Mouse (Mus musculus) bone marrow macrophage, adult 2 months (primary cell): ENCODE measurements around the gene Med9. TPM values are rescaled to one million over a fixed set of nuclear protein-coding genes. Genes with fewer than 3 reads are reported as not detected.
"Not testable (repeated sequence)": the region's sequence is repeated elsewhere in the genome, so short reads cannot be mapped to it uniquely, and the experiment has no call there.

Source experiments
- H3K27ac ChIP-seq: 2 replicates; pipeline ENCODE4 v1.5.1; 2012; ENCODE audit warnings: low read depth, low read length; ENCODE audit not compliant: insufficient read depth
- H3K4me1 ChIP-seq: 2 replicates; pipeline ENCODE4 v1.6.1; 2012; ENCODE audit warnings: low read length; ENCODE audit not compliant: control insufficient read depth, insufficient read depth
- H3K4me3 ChIP-seq: 2 replicates; pipeline ENCODE4 v1.5.1; 2012; ENCODE audit warnings: mild to moderate bottlenecking, low read length, moderate library complexity; ENCODE audit not compliant: insufficient read depth
- CTCF ChIP-seq: IDR thresholded peaks from 2 replicates; pipeline ENCODE4 v1.5.1; 2012; ENCODE audit warnings: low read depth, mild to moderate bottlenecking, low read length, moderate library complexity
- POLR2A ChIP-seq: IDR thresholded peaks from 2 replicates; pipeline ENCODE4 v1.6.1; 2012; ENCODE audit warnings: mild to moderate bottlenecking, low read depth, low read length, borderline replicate concordance
- polyA plus RNA-seq: library from polyadenylated mRNA; stranded (reverse); fragments of >200 nt; gene quantifications from 2 replicates; pipeline ENCODE4 v1.2.4, GENCODE M21; 2012; ENCODE audit not compliant: missing spikeins, insufficient read depth, insufficient read length

Med9 gene
- polyA plus RNA-seq, 1 experiment = 15.9 TPM

DNA sequence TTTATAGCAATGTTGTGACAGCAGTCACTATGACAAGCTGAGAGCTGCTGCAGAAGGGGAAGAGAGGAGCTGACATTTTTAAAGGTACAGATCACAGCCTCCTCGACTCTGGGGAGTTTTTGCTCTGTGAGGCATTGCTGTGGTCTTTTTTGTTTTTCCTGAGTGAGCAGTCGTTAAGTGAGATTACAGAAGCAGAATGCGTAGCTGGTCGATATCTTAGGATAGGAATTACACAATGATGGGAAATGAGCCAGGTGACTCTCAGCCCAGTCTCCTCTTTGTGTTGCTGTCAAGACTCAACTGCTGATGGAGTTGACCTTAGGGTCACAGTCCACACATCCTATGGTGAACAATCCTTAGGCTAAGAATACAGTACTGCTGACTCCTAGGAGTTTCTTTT, 30.0 kb upstream of the Med9 start:
- Histone ChIP-seq H3K27ac (no peak overlapping the region), H3K4me3 (no peak overlapping the region), H3K4me1 (no peaks in the 10 kb centered on the region)
- TF ChIP-seq CTCF = no peak
- TF ChIP-seq POLR2A = no peak

DNA sequence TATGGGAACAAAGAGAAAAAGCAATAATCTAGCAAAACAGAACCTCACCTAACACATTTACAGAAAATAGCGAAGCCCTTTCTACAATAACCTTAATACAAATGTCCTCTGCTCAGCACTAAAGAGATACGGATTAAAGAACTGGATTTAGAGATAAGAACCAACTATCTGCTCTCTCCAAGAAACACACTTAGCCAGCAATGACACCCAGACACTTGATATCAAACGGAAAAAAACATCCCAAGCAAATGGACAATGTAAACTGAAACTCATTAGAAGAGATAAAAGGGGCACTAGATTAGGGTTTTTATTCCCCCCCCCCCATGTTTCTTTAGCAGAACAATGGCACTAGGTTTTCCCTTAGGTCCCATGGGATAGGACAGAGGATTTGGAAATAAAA, 28.6 kb upstream of the Med9 start:
- no peak overlapping the region for H3K27ac ChIP-seq
- H3K4me1 ChIP-seq = no peaks in the 10 kb centered on the region
- TF ChIP-seq POLR2A = no peak
- no peak overlapping the region for H3K4me3 ChIP-seq

DNA sequence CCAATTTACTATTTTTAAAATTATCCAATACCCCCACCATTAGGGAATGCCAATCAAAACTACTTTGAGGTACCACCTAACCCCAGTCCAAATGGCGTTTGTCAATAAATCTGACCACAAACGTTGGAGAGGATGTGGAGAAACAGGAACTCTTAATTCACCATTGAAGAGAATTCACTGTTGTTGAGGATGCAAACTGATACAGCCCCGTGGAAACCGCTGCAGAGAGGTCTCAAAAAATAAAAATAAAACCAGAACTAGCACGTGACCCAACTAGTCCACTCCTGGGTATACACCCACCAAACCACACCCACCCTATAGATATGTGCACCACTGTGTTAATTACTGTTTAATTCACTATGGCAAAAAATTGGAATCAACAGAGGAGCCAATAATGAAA, 27.7 kb upstream of the Med9 start:
- no peak overlapping the region for H3K27ac ChIP-seq
- no peak overlapping the region for H3K4me3 ChIP-seq
- TF ChIP-seq POLR2A (no peak), CTCF (no peak)
- no peaks in the 10 kb centered on the region for H3K4me1 ChIP-seq

DNA sequence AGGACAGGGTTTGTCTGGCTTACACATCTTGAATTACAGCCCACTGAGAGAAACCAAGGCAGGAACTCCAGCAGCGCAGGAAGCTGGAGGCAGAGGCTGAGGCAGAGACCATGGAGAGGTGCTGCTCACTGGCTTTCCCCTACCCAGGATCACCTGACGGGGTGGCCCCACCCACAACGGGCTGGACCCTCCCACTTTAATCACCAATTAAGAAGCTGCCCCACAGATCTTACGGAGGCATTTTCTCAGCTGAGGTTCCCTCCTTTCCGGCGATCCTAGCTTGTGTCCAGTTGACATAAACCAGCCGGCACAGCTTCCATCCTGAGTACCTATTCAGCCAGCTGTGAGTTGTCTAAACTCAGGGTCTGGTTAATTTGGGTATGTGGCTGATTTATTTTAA, 26.7 kb upstream of the Med9 start:
- no peak overlapping the region for H3K27ac ChIP-seq
- TF ChIP-seq CTCF (no peak), POLR2A (no peak)
- no peak overlapping the region for H3K4me3 ChIP-seq
- no peaks in the 10 kb centered on the region for H3K4me1 ChIP-seq

DNA sequence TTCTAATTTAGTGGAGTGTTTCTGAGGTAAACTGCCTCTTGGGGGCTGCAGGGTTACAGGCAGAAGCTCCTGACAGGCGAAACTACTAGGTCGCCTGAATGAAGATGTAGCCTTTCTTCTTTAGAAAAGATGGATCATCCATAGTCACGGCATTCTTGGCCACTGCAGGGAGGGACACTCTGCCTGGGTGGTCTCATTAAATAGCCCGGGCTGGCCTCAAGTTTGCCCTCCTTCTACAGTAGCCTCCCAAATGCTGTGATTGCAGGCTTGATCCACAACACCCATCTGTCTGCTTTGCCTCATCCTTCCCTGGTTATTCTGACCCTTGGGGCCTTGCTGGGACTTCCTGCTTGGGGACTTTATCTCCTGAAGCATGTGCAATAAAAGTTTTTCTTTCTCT, 18.0 kb upstream of the Med9 start:
- Histone ChIP-seq H3K27ac (no peak overlapping the region), H3K4me3 (no peak overlapping the region), H3K4me1 (no peaks in the 10 kb centered on the region)
- TF ChIP-seq CTCF = no peak
- TF ChIP-seq POLR2A = no peak

DNA sequence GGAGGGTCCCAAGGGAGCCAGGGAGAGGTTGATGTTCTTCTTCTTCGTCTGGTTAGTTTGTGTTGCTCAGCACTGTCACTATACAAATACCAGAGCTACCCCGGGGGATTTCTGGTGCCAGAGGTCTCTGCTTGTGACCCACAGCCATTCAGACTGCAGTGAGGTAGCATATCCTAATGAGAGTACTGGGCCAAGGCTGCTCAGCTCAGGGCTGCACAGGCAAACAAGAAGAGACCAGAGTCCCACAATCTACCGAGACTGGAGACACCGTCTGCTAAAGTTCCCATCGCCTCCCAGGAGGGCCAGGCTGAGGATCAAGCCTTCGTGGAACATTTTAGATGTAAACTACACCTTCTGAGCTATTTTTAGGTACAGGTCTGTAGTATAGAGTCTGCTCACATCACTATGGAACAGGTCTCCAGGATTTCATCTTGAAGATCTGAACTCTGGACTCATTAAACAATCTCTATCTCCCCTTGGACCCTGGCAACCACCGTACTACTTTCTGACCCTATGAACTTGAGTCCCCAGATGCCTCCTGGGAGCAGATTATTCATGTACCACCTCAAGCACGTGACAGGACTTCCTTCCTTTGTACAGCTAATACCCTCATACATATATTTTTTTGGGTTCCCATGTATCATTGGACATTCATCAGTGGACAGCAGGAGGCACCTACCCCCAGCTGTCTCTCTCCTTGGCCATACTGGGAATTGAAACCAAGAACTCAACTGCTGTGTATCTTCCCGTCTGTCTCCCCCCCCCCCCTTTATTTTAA, 15.3 kb upstream of the Med9 start:
- TF ChIP-seq CTCF = no peak
- TF ChIP-seq POLR2A = no peak
- no peak overlapping the region for H3K27ac ChIP-seq
- H3K4me1 ChIP-seq = no peaks in the 10 kb centered on the region
- H3K4me3 ChIP-seq = no peak overlapping the region

DNA sequence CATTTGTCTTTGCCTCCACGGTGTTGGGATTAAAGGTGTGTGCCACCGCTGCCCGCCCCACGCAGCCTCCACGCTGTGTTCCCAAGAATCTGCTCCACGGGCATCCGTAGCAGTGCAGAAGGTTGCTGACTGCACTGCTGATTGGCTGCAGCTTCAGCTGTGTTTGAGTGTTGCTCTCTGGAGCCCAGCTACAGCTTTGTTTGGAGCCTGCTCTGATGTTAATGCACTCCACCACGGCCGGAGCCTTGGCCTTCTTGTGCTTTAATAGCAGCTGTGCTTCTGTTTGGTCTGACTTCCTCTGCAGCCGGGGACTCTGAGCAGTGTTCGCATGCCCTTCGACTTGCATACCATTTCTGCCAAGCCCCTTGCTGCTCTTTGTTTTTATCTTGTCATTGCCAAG, 14.1 kb upstream of the Med9 start:
- Histone ChIP-seq H3K4me3 (no peak overlapping the region), H3K4me1 (no peaks in the 10 kb centered on the region), H3K27ac (no peak overlapping the region)
- no peak for TF ChIP-seq POLR2A
- no peak for TF ChIP-seq CTCF

DNA sequence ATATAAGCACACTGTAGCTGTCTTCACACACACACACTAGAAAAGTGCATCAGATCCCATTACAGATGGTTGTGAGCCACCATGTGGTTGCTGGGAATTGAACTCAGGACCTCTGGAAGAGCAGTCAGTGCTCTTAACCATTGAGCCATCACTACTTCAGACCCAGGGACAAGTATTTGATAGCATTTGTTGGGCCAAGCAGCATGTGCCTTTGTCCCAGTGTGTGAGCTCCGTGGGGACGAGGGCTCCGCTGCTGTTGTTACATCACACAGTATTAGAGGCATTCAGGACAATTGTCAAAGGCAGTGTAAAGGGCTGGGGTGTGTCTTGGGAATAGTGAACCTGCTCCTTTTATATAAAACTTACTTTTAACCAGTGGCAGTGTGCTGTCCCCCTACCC, 11.0 kb upstream of the Med9 start:
- Histone ChIP-seq H3K4me3 (no peak overlapping the region), H3K4me1 (peaks cover 11% of the 10 kb centered on the region), H3K27ac (no peak overlapping the region)
- TF ChIP-seq POLR2A (no peak), CTCF (no peak)

DNA sequence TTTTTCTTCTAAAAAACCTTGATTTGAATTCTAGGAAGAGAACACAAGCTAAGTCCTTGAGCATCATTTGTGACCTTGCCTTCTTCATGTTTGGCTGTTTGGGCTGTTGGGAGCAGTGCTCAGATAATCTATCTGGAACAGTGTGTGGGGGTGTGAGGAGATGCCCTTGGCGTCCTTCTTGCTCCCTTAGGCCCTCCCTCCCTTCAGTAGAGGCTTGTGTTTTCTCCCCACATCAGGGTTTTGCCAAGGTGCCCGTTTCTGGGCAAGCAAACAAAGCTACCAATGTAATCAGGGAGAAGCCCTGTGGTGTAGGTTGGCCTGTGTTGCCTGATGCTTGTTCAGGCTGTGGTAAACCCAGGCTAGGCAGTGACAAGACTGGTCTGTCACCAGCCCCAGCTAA, 10.4 kb upstream of the Med9 start:
- Histone ChIP-seq H3K4me3 (no peak overlapping the region), H3K4me1 (peaks cover 16% of the 10 kb centered on the region), H3K27ac (no peak overlapping the region)
- no peak for TF ChIP-seq CTCF
- no peak for TF ChIP-seq POLR2A

DNA sequence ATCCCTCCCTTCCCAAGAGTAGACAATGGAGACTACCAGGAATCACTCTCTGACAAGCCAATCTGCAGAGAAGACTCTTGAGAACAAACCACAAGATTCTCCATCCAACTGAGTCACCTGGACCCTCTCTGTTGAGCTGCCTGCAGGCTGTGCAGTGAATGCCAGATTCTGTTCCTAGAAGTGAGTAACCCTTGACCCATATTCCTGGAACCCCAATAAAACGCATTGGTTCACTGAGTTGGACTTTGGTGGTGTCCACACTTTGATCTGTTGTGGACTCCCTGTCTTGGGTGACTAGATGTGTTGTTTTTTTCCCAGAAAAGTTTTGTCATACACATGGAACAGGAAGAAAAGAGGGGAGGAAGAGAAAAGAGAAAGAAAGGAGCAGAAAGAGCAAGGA, 8.2 kb upstream of the Med9 start:
- peaks cover 16% of the 10 kb centered on the region for H3K4me1 ChIP-seq
- no peak overlapping the region for H3K27ac ChIP-seq
- no peak for TF ChIP-seq CTCF
- no peak for TF ChIP-seq POLR2A
- no peak overlapping the region for H3K4me3 ChIP-seq

DNA sequence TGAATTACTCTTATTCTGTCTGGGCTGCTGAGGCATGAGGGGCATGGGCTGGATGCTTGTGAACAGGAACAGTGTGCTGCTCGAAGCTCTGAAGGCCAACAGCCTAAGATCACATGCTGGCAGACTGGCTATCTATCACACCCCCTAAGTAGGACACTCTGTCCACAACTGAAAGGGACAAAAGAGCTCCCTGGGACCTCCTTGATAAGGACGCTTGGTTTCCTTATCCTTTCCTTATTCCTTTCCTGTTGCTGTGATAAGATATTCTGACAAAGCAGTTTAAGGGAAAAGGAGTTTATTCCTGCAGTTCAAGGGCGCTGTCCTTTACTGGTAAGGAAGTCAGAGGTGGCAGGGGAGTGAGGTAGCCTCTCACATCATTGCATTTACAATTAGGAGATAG, 7.4 kb upstream of the Med9 start:
- Histone ChIP-seq H3K4me3 (no peak overlapping the region), H3K4me1 (peaks cover 16% of the 10 kb centered on the region), H3K27ac (no peak overlapping the region)
- TF ChIP-seq POLR2A (no peak), CTCF (no peak)

DNA sequence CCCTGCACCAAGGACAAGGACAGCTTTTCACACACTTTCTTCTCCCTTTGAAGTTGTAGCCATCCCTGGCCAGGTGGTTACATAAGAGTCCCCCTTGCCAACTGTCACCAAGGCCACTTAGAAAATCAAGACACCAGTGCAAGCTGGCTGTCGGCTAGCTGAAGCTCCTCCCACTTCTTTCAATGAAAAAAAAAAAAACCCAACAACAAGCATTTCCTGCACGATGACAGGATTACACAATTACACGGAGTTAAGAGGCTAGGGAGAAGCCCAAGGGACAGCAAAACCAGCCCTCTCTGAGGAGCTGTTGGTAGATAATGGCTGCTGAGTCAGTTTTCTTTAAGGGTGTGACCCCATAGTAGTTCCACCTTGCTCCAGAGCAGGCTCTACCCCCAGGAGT, 6.6 kb upstream of the Med9 start:
- H3K27ac ChIP-seq = no peak overlapping the region
- H3K4me1 ChIP-seq = peaks cover 16% of the 10 kb centered on the region
- H3K4me3 ChIP-seq = no peak overlapping the region
- no peak for TF ChIP-seq POLR2A
- TF ChIP-seq CTCF = no peak

DNA sequence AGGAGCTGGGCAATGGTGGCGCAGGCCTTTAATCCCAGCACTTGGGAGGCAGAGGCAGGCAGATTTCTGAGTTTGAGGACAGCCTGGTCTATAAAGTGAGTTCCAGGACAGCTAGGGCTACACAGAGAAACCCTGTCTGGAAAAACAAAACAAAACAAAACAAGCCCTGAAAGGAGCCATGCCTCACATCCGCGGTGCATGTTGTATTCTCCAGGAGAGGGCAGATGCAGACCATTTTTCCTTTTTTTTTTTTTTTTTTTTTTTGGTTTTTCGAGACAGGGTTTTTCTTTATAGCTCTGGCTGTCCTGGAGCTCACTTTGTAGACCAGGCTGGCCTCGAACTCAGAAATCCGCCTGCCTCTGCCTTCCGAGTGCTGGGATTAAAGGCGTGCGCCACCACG, 3.2 kb upstream of the Med9 start:
- H3K4me3 ChIP-seq, H3K27ac ChIP-seq: not testable (repeated sequence)
- H3K4me1 ChIP-seq = peaks cover 16% of the 10 kb centered on the region
